Mouse (Mus musculus) heart, postnatal 14 days (tissue): ENCODE results near the gene Olfr462. TPM values are rescaled to one million over a fixed set of nuclear protein-coding genes. Genes with fewer than 3 reads are reported as not detected.

Experiments
- DNase-seq, 2 experiments: peaks; one replicate each; pipeline ENCODE4 v3.0.0; 2021 to 2022
- intact Hi-C: fragments of 180-260 bp; cut with DNase I; formaldehyde crosslinking; loops from one replicate; pipeline ENCODE4 v1.15.1; 2025
- total RNA-seq, 2 experiments: library from RNA; stranded (reverse); gene quantifications; 2 replicates each; pipeline ENCODE4 v1.2.3; 2021

The Olfr462 gene
- total RNA-seq, 2 experiments from 2014 or later: not detected

DNA sequence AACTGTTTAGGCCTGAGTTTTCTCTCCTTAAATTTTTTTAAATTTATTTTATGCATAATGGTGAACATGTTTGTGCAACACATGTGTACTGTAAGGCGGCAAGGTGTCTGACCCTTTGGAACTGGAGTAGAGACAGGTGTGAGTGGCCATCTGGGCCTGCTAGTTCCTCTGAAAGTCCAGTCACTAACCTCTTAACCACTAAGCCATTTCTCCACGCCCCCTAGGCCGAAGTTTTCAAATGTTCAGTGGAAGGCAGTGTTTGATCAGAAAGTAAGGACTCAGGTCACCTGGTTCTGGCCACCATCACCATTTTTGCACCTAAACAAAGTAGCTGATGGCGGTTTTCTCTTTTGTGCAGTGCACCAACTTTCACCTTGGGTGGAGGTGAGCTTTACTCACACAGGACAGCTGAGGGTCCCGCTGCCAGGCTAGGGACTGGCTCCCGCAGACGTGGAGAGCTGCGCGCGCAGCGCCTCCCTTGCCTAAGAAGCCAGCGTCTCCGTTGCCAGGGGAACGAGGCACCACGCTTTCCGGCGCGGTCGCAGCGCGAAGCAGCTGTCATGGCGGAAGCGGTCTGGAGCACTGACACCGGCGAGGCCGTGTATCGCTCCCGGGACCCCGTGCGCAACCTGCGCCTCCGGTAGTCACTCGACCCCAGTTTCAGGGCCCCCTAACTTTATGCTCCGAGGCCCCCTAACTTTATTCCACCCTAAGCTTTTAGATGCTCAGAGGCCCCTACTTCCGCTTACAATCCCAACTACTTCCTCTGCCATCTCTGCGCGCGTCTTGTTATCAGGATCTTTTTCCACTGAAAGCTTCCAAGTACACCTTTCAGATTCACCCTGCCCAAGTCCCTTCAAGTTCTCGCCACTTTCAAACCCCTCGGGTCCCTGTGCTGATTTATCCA is 39.1 kb downstream of the Olfr462 start, which contains the start of gene Mks1:
Gene Mks1 (plus strand): TSS at position 526 of the 907 bp plus-strand sequence.
- intact Hi-C loops: no loop called here
- peak; percentile 86 to 92 for DNase-seq

DNA sequence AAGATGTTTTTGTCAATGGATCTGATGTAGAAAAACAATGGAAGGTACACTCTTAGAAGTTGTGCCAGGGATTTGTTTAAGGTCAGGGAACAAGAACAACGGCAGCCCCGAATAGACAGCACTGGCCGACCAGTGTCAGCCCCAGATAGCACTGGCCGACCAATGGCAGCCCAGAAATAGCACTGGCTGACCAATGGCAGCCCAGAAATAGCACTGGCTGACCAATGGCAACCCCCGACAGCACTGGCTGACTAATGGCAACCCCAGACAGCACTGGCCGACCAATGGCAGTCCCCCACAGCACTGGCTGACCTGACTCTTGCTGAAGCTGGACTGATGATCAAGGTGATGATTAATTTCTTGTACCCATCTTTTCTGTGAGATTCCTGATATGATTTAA is 44.2 kb downstream of the Olfr462 start:
- intact Hi-C loops: no loop called here

DNA sequence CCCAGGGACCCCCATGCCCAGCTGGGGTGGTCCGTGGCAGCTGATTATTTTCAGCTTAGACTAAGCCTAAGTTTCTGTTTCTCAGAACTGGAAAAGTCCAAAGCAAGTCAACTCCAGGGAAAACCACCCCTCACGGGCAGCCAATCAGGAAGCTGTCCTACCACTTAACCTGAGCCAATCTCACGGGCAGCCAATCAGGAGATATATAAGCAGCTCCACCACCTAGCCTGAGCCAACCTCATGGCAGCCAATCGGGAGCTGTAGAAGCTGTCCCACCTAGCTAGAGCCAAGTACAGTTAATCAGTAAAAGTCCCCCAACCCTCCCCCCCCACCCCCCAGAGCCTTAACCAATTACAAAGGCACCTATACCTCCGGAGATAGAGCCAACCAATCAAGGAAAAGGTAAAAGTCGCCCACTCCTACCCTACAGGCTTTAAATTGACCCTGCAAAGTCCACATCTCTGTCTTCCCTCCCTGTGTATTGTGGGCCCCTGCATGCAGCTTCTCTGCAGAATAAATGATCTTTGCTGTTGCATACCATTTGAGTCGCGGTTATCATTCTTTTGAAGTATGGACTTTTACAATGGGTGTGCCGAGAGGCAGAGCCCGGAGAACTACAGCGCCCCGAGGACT is 45.0 kb downstream of the Olfr462 start:
- intact Hi-C loops: no loop called here
- no peak for DNase-seq

More for the DNA sequence above, 44.2 kb downstream of the Olfr462 start:
- DNase-seq: no peak

DNA sequence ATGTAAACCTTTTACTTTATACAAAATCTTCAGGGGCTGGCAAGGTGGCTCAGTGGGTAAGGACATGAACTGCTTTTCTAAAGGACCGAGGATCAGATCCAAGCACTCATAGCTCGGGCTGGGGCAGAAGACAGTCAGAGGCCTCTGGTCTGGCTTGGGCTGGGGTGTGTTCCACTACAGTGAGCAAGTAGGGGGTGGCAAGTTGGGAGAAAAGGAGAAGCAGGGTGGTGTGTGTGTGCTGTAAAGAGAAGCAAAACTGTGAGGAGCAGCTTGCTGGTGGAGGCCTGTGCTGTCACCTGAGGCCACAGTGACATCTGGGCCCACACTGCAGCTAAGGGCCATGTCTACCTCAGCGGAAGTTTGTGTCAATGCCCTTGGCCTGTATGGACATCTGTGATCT is 50.6 kb downstream of the Olfr462 start:
- DNase-seq: no peak
- intact Hi-C loops: no loop called here

GRCm38 (mm10) chr11:87840676-87841075 is 51.4 kb downstream of the Olfr462 start:
- no peak for DNase-seq

More at GRCm38 (mm10) chr11:87840676-87841075, 51.4 kb downstream of the Olfr462 start:
- intact Hi-C loops: no loop called here

Other genes starting within 250 kb of the Olfr462 start
- under 1 TPM; 0.39 to 0.67 TPM for gene Rnf43, start 229.5 kb downstream of the Olfr462 start, total RNA-seq
- gene Supt4a, start 154.7 kb downstream of the Olfr462 start, total RNA-seq: 10 to 100 TPM; 47.8 to 51.1 TPM
- gene Tspoap1, start 131.7 kb downstream of the Olfr462 start, total RNA-seq: under 1 TPM; 0.17 to 0.19 TPM
- gene Mpo, start 98.7 kb downstream of the Olfr462 start, total RNA-seq: under 1 TPM in 1 of 2 experiments, not detected in 1; 0.61 TPM
- gene Lpo, start 64.0 kb downstream of the Olfr462 start, total RNA-seq: under 1 TPM in 1 of 2 experiments, not detected in 1; 0.22 TPM
- 1 to 10 TPM; 2.1 to 2.9 TPM for gene Mks1, start 39.1 kb downstream of the Olfr462 start, total RNA-seq
- not detected for gene Epx, start 16.7 kb downstream of the Olfr462 start, total RNA-seq
- not detected for gene Olfr463, start 5.1 kb upstream of the Olfr462 start, total RNA-seq
- gene Olfr464, start 28.7 kb upstream of the Olfr462 start, total RNA-seq: not detected
- gene Dynll2, start 95.3 kb upstream of the Olfr462 start, total RNA-seq: 100 to 1,000 TPM; 301 to 315 TPM
- 100 to 1,000 TPM; 118 to 131 TPM for gene Srsf1, start 155.1 kb upstream of the Olfr462 start, total RNA-seq
- 10 to 100 TPM; 41.5 to 41.9 TPM for gene Vezf1, start 176.0 kb upstream of the Olfr462 start, total RNA-seq
- gene Cuedc1, start 205.8 kb upstream of the Olfr462 start, total RNA-seq: 10 to 100 TPM; 47.9 to 55.6 TPM